Mouse (Mus musculus) frontal cortex, adult (tissue): ENCODE data around the gene Zfp523.

Experiments used
- ATAC-seq: cut with Nextera tagmentation; 2 replicates; pipeline ENCODE4 v1.9.2; 2017; ENCODE audit warnings: mild to moderate bottlenecking, moderate library complexity, mixed read lengths; ENCODE audit not compliant: low TSS enrichment

Gene Zfp523

DNA sequence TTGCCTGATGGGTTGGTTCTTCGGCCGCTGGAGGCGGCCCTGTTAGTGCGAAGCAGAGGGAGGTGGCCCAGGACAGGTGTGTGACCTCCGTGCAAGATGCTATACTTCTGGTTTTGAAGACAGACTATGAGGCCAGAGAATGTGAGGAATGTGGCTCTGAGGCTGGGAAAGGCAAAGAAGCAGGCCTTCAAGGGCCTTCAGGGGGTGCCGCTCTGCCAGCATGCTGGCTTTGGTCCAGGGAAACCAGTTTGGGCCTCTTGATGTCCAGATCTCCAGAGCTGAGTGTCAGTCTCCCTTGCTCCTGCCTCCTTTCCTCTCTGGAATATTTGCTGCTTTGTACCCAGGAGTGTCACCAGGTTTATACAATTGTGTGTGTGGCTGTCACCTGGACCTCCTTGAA lies 65.4 kb downstream of the Zfp523 start:
- ATAC-seq, result no peak

DNA sequence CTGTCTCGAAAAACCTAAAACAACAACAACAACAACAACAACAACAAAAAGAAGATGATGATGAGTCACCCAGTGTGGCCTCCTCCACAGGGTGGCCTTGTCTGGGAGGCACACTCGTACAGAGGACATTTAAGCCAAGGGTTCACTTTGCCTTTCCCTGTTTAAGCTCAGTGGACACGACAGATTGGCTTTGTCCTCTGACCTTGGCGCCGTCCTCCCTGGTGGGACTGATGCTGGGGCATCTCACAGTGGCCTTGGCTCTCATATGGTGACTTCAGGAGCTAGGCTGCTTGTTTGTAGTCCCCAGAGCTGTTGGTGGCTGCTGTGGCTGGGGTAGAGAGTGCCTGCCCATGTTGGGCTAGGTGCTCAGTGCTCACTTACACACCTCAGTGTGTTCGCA lies 67.3 kb downstream of the Zfp523 start:
- ATAC-seq, result no peak

DNA sequence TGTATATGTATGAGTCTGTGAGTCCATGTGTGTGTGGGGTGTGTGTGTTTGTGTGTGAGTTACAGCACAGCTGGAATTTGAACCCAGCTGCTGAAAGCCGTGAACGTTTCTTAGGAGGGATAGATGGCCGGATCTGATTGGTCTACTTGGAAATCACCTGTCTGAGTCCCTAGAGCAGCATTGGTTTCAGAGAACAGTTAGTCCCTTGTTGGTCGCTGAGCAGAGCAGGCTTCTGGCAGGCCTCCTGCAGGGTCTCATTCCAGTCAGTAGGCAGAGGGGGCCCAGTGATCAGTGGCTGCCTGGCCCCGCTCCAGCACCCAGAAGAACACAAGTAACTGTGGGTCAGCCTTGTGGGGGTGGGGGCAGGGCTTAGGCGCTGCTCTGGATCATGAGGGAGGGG lies 67.8 kb downstream of the Zfp523 start:
- no peak for ATAC-seq

DNA sequence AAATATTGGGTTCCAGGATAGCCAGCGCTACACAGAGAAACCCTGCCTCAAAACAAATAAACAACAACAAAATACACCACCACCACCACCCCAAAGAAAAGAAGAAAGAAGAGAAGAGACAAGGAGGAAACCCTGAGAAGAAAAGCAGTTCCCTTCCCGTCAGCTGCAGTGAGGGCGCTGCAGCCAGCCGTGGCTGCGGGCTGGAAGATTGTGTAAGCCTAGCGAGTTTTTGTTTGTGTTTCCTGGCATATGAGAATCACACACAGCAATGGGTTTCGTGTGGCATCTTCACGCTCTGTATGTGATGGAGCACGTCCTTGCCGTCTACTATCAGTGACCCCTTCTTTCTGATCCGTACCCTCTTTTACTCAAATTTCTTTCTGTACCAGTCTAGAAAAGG lies 69.7 kb downstream of the Zfp523 start:
- ATAC-seq, result no peak

DNA sequence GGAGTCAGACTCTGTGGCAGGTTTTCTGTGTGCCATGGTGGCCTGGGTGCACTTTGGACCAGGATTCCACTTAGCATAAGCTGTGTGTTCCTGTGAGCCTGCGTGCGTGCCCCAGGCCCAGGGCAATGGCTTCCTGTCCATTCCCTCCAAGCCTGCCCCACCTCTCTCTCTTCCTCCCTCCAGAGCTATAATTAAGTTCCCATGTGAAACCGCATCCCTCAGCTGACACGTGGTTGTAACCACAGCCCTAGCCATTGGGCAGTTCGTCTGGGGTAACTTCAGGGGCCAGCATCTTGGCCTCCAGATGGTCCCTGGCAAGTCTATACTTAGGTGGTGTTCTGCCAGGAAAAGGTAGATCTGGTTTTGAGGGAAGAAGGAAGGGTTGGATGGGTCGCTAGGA lies 70.7 kb downstream of the Zfp523 start:
- no peak for ATAC-seq

DNA sequence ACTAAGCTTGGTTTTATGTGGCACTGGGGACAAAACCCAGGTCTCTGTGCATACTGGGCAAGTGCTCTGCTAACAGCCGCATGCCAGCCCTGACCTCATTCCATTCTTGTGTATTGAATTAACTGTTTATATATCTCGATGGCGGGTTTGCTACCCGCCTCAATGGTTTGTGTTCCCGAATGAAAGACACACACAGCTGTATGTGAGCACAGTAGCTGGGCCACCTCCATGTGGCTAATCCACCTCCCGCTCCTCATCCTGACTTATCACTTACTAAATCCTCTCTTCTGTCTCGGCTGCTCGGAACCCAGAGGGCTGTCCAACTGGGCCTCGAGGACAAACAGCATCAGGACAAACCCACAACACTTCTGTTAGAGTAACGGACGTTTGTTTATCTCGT lies 72.1 kb downstream of the Zfp523 start:
- ATAC-seq, result no peak

DNA sequence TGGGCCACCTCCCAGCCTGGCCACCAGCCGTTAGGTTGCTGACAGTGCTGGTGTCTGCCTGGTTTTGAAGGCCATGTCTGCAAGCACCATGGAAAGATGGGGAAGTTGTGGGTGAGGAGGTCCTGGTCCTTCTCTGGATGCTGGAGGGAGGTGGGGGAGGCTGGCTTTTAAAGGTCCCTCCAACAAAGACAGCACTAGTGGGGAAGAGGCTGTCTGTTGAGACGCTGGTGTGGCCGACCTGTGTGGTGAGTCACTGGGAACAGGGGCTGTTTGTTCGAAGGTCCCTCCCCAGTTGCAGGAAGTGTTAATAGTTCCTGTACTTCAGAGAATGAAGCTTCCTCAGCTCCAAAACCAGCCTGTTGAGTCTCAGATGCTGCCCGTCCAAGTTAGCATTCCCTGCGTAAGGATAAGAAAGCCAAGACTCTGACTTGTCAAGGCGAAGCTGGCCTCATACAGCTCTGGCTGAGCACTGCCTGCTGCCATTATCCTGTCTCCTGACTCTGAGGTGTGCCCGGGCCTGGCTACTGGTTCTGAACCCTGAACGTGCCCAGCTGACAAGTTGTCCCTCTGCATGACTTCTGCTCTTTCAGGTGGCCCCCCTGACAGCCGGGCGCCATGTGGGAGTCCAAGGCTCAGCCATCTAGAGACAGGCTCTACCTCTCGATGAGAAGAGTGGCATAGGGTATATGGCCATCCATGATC lies 74.8 kb downstream of the Zfp523 start:
- no peak for ATAC-seq

DNA sequence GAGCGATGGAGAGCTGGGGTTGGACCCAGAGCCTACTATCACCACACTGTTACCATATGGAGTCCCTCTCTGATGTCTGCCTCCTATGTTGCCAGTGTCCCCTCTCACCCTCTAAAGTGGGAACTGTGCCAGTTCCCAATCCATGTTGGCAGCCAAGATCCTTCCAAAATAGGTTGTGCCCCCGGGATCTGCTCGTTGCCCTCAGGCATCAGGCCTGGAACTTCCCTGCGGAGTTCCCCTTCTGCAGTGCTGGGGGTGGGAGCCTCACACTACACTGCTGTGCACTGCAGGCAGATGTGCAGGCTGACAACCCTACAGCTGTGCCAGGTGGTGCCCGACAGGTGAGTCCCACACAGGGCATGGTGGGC lies 75.3 kb downstream of the Zfp523 start:
- ATAC-seq, result no peak

DNA sequence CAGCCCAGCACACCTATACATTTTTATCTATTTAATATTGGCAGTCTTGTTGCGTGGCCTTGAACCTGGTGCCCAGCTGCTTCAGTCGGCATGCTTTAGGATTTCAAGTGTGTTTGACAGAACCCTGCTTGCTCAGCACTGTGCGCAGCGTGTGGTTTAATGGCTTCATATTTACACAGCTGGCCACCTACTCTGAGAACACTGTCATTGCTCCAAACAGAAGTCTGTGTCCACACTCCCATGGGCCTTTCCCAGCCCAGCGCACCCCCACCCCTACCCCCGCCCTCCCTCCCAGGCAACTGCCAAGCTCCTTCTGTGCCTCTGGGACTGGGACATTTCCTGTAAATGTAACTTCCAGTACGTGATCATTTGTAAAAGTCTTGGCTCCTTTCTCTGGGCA lies 76.3 kb downstream of the Zfp523 start:
- ATAC-seq, result no peak

DNA sequence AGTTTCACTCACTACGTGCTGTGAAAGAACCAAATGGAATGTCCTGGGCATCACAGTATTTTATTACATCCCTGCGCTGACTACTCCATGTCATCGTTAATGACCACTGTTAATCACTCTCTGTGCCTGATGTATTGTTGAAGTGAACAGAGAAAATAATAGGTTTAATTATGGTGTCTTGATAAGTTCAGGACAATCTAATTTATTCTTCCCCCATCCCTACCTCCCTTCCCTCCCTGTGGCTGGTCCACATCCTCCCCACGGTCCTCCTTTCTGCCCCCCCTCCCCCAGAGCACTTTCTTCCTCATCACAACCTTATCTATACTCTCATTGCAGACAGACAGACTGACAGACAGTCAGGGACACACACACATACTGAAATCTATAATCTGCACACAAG lies 77.9 kb downstream of the Zfp523 start:
- ATAC-seq, result no peak
